Mouse (Mus musculus): ENCODE data around the gene Cdhr3. TPM values are rescaled to one million over a fixed set of nuclear protein-coding genes. Genes with fewer than 3 reads are reported as not detected.
"Not testable (repeated sequence)": the region's sequence is repeated elsewhere in the genome, so short reads cannot be mapped to it uniquely, and the experiment has no call there.

Cdhr3 gene
- polyA plus RNA-seq, 1 experiment from 2014 or later = 0.25 TPM

DNA sequence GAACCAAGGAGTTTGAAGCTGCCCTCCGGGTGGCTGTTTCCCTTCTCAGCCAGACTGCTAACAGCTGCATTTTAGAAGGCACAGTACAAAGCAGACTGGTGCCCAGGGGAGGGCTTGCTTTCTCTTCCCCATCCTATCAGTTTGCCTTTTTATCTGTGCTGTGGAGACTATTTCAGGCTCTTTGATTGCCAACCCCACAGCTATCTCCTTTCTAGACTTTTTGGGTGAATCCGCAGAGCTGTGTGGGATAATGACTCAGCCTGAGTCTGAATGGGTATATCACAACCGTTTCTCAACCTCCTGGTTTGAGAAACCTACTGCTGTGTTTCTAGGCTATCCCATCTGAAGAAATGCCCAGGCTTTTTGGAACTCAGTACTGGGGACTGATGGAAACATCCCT lies 27.5 kb downstream of the Cdhr3 start:
- Histone ChIP-seq H3K4me3 (ENCODE audit: low read length) (no peak overlapping the region), H3K36me3 (ENCODE audit: control insufficient read depth, insufficient read depth, low read length) (no peaks in the 10 kb centered on the region), H3K4me2 (ENCODE audit: low read length) (no peak overlapping the region), H3K4me1 (ENCODE audit: control insufficient read depth, insufficient read depth, low read depth, low read length) (peaks cover 7% of the 10 kb centered on the region), H3K9ac (ENCODE audit: low read depth, low read length) (no peak overlapping the region), H3K9me3 (ENCODE audit: control insufficient read depth, low read length) (no peaks in the 10 kb centered on the region), H3K27me3 (replicated peaks; ENCODE audit: control insufficient read depth, insufficient read depth, low read length) (no peaks in the 10 kb centered on the region), H3K27ac (ENCODE audit: low read depth, low read length) (no peak overlapping the region)
- no peak for ATAC-seq
- WGBS = 68% methylated on average over 3 of the region's 3 CpGs

- no peak overlapping the region for H3K9ac ChIP-seq (ENCODE audit: low read depth, low read length)
- no peak overlapping the region for H3K27ac ChIP-seq (ENCODE audit: low read depth, low read length)
- H3K27me3 ChIP-seq (replicated peaks; ENCODE audit: control insufficient read depth, insufficient read depth, low read length) = no peaks in the 10 kb centered on the region
- H3K4me3 ChIP-seq (ENCODE audit: low read length) = no peak overlapping the region
- H3K4me2 ChIP-seq (ENCODE audit: low read length) = no peak overlapping the region
- peaks cover 7% of the 10 kb centered on the region for H3K4me1 ChIP-seq (ENCODE audit: control insufficient read depth, insufficient read depth, low read depth, low read length)
- H3K9me3 ChIP-seq (ENCODE audit: control insufficient read depth, low read length) = no peaks in the 10 kb centered on the region
- ATAC-seq = no peak
- WGBS = 60% methylated on average over 2 of the region's 2 CpGs
- H3K36me3 ChIP-seq (ENCODE audit: control insufficient read depth, insufficient read depth, low read length) = no peaks in the 10 kb centered on the region
Observed at GRCm38 (mm10) chr12:33064266-33064665, 28.4 kb downstream of the Cdhr3 start.

DNA sequence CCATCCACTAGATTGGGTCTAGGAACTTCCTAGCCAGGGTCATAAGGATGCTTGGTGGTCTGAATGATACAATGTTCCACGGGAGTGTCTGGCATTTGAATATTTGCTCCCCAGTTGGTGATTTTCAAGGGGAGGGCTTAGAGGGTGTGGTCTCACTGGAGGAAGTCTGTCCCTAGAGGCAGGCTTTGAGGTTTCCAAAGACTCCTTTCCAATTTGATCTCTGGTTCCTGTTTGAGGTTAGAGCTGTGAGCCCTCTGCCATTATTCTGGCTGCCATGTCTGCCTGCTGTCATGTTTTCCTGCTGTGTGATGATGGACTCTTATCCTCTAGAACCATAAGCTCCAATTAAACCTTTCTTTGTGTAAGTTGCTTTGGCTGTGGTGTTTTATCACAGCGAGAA lies 29.4 kb downstream of the Cdhr3 start:
- no peak for ATAC-seq
- Histone ChIP-seq H3K4me3 (ENCODE audit: low read length) (no peak overlapping the region), H3K9ac (ENCODE audit: low read depth, low read length) (no peak overlapping the region), H3K4me2 (ENCODE audit: low read length) (no peak overlapping the region), H3K27ac (ENCODE audit: low read depth, low read length) (no peak overlapping the region), H3K9me3 (ENCODE audit: control insufficient read depth, low read length) (no peaks in the 10 kb centered on the region), H3K36me3 (ENCODE audit: control insufficient read depth, insufficient read depth, low read length) (no peaks in the 10 kb centered on the region), H3K27me3 (replicated peaks; ENCODE audit: control insufficient read depth, insufficient read depth, low read length) (no peaks in the 10 kb centered on the region), H3K4me1 (ENCODE audit: control insufficient read depth, insufficient read depth, low read depth, low read length) (peaks cover 7% of the 10 kb centered on the region)
- WGBS = 83% methylated on average over 2 of the region's 2 CpGs

- not testable (repeated sequence) for H3K27ac ChIP-seq (ENCODE audit: low read depth, low read length); ATAC-seq; H3K9me3 ChIP-seq (ENCODE audit: control insufficient read depth, low read length); H3K9ac ChIP-seq (ENCODE audit: low read depth, low read length); H3K4me2 ChIP-seq (ENCODE audit: low read length); H3K36me3 ChIP-seq (ENCODE audit: control insufficient read depth, insufficient read depth, low read length); H3K4me1 ChIP-seq (ENCODE audit: control insufficient read depth, insufficient read depth, low read depth, low read length); H3K27me3 ChIP-seq (replicated peaks; ENCODE audit: control insufficient read depth, insufficient read depth, low read length); H3K4me3 ChIP-seq (ENCODE audit: low read length)
- 23% methylated on average over 2 of the region's 2 CpGs for WGBS
Observed at GRCm38 (mm10) chr12:33062379-33062778, 30.3 kb downstream of the Cdhr3 start.

- Histone ChIP-seq H3K4me2 (ENCODE audit: low read length) (peak overlapping the region; percentile 21; the same call in 1 of the 2 replicates), H3K9ac (ENCODE audit: low read depth, low read length) (peak overlapping the region; percentile 42), H3K36me3 (ENCODE audit: control insufficient read depth, insufficient read depth, low read length) (no peaks in the 10 kb centered on the region), H3K4me1 (ENCODE audit: control insufficient read depth, insufficient read depth, low read depth, low read length) (peaks cover 15% of the 10 kb centered on the region), H3K27me3 (replicated peaks; ENCODE audit: control insufficient read depth, insufficient read depth, low read length) (no peaks in the 10 kb centered on the region), H3K27ac (ENCODE audit: low read depth, low read length) (peak overlapping the region; percentile 29; the same call in 1 of the 2 replicates), H3K9me3 (ENCODE audit: control insufficient read depth, low read length) (no peaks in the 10 kb centered on the region), H3K4me3 (ENCODE audit: low read length) (no peak overlapping the region)
- 20% methylated on average over 8 of the region's 8 CpGs for WGBS
- ATAC-seq = peak; percentile 48
Observed at GRCm38 (mm10) chr12:33061651-33062050, 31.0 kb downstream of the Cdhr3 start.

GRCm38 (mm10) chr12:33057231-33058048 lies 35.2 kb downstream of the Cdhr3 start:
- peak overlapping the region; percentile 10; the same call in 1 of the 2 replicates for H3K4me3 ChIP-seq (ENCODE audit: low read length)
- H3K9me3 ChIP-seq (ENCODE audit: control insufficient read depth, low read length) = no peaks in the 10 kb centered on the region
- H3K4me2 ChIP-seq (ENCODE audit: low read length) = peak overlapping the region; percentile 50
- WGBS = 11% methylated on average over 18 of the region's 19 CpGs
- H3K27me3 ChIP-seq (replicated peaks; ENCODE audit: control insufficient read depth, insufficient read depth, low read length) = no peaks in the 10 kb centered on the region
- peak overlapping the region; percentile 38; the same call in 1 of the 2 replicates for H3K9ac ChIP-seq (ENCODE audit: low read depth, low read length)
- ATAC-seq = peak; percentile 74
- peak overlapping the region; percentile 45; the same call in 1 of the 2 replicates for H3K27ac ChIP-seq (ENCODE audit: low read depth, low read length)
- H3K36me3 ChIP-seq (ENCODE audit: control insufficient read depth, insufficient read depth, low read length) = no peaks in the 10 kb centered on the region
- H3K4me1 ChIP-seq (ENCODE audit: control insufficient read depth, insufficient read depth, low read depth, low read length) = peaks cover 18% of the 10 kb centered on the region

DNA sequence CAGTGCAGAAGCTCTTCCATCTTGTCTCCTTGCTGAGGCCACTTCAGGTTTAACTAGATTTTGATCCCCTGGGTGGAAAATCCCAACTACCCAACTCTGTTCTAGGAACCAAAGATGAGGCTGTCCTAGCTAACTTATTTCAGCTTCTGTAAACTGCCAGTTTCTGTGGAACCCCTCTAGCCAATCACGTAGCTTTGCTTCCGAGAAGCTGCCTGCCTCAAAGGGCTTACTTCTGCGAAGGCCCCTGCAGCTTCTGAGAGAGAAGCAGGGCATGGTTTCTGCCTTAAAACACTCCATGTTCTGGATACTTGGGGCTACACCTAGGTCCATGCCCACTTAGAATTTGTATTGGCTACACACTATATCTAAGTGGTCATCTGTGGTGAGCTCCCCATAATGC lies 36.1 kb downstream of the Cdhr3 start:
- Histone ChIP-seq H3K9me3 (ENCODE audit: control insufficient read depth, low read length) (no peaks in the 10 kb centered on the region), H3K4me2 (ENCODE audit: low read length) (no peak overlapping the region), H3K4me1 (ENCODE audit: control insufficient read depth, insufficient read depth, low read depth, low read length) (peaks cover 14% of the 10 kb centered on the region), H3K27me3 (replicated peaks; ENCODE audit: control insufficient read depth, insufficient read depth, low read length) (no peaks in the 10 kb centered on the region), H3K4me3 (ENCODE audit: low read length) (no peak overlapping the region), H3K36me3 (ENCODE audit: control insufficient read depth, insufficient read depth, low read length) (no peaks in the 10 kb centered on the region), H3K9ac (ENCODE audit: low read depth, low read length) (no peak overlapping the region), H3K27ac (ENCODE audit: low read depth, low read length) (no peak overlapping the region)
- WGBS = 46% methylated on average over 3 of the region's 3 CpGs
- no peak for ATAC-seq

GRCm38 (mm10) chr12:33056074-33056473 lies 36.6 kb downstream of the Cdhr3 start:
- Histone ChIP-seq H3K4me1 (ENCODE audit: control insufficient read depth, insufficient read depth, low read depth, low read length) (peaks cover 11% of the 10 kb centered on the region), H3K36me3 (ENCODE audit: control insufficient read depth, insufficient read depth, low read length) (no peaks in the 10 kb centered on the region), H3K9me3 (ENCODE audit: control insufficient read depth, low read length) (no peaks in the 10 kb centered on the region), H3K9ac (ENCODE audit: low read depth, low read length) (no peak overlapping the region), H3K27me3 (replicated peaks; ENCODE audit: control insufficient read depth, insufficient read depth, low read length) (no peaks in the 10 kb centered on the region), H3K4me3 (ENCODE audit: low read length) (no peak overlapping the region), H3K4me2 (ENCODE audit: low read length) (no peak overlapping the region), H3K27ac (ENCODE audit: low read depth, low read length) (no peak overlapping the region)
- WGBS = 69% methylated on average over 6 of the region's 6 CpGs
- no peak for ATAC-seq

GRCm38 (mm10) chr12:33053746-33054145 lies 38.9 kb downstream of the Cdhr3 start:
- Histone ChIP-seq H3K27ac (ENCODE audit: low read depth, low read length) (no peak overlapping the region), H3K36me3 (ENCODE audit: control insufficient read depth, insufficient read depth, low read length) (no peaks in the 10 kb centered on the region), H3K9me3 (ENCODE audit: control insufficient read depth, low read length) (no peaks in the 10 kb centered on the region), H3K9ac (ENCODE audit: low read depth, low read length) (no peak overlapping the region), H3K27me3 (replicated peaks; ENCODE audit: control insufficient read depth, insufficient read depth, low read length) (no peaks in the 10 kb centered on the region), H3K4me2 (ENCODE audit: low read length) (no peak overlapping the region), H3K4me1 (ENCODE audit: control insufficient read depth, insufficient read depth, low read depth, low read length) (peaks cover 11% of the 10 kb centered on the region), H3K4me3 (ENCODE audit: low read length) (no peak overlapping the region)
- ATAC-seq = no peak
- 74% methylated on average over 13 of the region's 13 CpGs for WGBS

All from hindbrain, embryonic 16.5 days (tissue).